Mouse (Mus musculus) T-helper 17 cell (primary cell): ENCODE measurements around the gene Ica1l.

Experiments used
- in situ Hi-C, 2 experiments: fragments of 300-600 bp; cut with MboI, MseI; formaldehyde crosslinking; loops; 1 replicate in 1 of 2; 2 replicates in 1 of 2; pipeline ENCODE4 v1.15.1; 2025; ENCODE audit warnings: high pct_unique_total_duplicates in 2 of 2

Gene Ica1l

DNA sequence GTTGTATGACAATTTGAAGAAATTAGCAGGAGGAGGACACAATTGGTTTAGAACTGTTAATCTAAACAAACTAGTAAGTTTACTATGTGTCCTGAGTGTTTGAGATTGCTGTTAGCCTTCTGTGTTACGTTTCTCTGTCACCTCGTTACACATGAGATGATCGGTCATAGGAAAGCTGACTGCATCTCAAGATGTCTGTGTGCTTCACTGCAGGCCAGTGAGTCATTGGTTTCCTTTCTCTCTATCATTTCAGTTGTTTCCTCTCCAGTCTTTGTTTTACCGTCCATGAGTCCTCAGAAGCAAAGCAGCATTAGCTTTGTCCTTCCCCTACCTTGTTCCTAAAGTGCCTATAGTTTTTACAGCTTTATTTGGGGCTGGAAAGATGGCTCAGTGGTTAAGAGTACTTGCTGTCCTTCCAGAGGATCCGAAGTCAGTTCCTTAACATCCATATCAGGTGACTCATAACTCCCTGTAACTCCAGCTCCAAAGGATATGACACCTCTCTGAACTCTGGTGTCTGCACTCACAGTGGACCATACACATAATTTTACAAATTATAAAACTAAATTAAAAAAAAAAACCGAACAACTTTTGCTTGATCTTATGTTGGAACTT lies 76.7 kb downstream of the Ica1l start:
- in situ Hi-C loops = no loop called here

DNA sequence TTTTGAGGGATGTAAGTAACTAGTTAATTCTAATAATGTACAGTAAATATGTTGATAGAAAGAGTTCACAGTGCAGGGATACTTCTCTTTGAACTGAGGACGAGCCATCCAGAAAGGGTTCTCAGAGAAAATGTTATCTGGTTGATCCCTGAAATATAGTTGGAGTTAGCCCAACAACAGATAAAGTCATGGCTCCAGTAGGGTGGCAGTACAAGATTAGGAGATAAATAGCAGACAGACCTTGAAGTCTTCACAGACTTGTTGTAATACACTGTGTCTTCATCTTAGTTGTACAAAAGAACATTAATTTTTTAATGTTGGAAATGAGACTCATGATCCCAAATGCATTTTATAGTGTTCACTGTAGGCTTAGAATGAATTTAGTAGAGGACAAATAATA lies 83.0 kb downstream of the Ica1l start:
- in situ Hi-C loops = loop anchor here in 1 of 2 experiments (5.0 kb wide), 1 partner anchor 33 kb away; no protein-coding TSS in a partner anchor

DNA sequence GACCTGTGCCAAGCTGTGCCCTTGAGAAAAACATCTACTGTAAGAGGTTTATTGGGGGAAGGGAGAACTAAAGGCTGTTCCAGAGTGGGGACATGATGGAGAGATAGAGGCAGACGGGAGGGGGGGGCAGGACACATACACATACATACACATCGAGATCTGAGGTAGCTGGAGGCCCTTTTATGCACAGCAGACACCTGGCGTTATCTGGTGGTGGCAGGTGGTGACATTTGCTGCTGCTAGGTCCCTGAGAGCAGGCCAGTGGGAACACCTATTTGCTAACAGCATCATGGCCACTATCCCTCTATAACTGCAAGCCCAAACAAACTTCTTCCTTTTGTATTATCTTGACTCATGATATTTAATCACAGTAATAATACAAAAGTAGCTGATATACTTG lies 85.8 kb downstream of the Ica1l start:
- in situ Hi-C loops = no loop called here

DNA sequence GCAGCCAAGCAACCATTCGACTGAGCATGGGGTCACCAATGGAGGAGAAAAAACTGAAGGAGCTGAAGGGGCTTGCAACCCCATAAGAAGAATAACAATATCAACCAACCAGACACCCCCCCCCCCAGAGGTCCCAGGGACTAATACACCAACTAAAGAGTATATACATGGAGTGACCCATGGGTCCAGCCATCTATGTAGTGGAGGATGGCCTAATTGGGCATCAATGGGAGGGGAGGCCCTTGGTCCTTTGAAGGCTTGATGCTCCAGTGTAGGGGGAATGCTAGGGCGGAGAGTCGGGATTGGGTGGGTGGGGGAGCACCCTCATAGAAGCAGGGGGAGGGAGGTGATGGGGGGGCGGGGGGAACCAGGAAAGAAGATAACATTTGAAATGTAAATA lies 95.5 kb downstream of the Ica1l start:
- in situ Hi-C loops = no loop called here

DNA sequence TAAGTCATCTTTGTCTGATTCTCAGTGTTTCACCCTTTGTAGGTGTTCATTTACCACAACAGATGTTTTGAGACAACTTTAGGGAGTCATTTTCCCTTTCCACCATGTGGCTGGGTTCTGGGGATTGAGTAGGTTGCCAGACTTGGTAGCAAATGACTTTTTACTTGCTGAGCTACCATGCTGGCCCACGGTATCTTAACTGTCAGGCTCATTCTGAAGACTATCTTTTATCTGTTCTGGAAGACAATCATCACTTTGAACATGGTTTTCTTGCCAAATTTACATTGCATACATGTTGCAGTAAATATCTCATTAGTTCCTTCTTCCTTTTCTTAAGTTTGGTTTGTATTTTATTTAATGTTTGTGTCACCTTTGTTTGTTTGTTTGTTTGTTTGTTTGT lies 97.0 kb downstream of the Ica1l start:
- in situ Hi-C loops = no loop called here

DNA sequence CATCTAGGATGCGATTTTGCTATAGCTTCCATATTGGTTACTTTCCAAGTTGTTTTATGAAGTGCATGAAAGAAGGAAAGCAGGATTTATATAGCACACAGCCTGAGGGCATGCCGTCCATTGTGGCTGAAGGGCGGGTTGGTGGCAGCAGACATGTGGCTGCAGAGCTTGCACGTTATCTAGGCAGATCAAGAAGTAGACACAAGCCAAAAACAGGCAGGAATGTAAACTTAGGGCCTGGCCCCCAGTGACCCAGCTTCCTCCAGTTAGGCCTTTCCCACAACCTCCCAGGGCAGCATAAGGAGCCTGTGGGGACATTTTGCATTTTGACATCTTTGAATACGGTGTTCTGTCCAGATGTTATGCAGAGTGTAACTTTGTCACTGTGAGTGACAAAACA lies 99.2 kb downstream of the Ica1l start:
- in situ Hi-C loops = no loop called here

DNA sequence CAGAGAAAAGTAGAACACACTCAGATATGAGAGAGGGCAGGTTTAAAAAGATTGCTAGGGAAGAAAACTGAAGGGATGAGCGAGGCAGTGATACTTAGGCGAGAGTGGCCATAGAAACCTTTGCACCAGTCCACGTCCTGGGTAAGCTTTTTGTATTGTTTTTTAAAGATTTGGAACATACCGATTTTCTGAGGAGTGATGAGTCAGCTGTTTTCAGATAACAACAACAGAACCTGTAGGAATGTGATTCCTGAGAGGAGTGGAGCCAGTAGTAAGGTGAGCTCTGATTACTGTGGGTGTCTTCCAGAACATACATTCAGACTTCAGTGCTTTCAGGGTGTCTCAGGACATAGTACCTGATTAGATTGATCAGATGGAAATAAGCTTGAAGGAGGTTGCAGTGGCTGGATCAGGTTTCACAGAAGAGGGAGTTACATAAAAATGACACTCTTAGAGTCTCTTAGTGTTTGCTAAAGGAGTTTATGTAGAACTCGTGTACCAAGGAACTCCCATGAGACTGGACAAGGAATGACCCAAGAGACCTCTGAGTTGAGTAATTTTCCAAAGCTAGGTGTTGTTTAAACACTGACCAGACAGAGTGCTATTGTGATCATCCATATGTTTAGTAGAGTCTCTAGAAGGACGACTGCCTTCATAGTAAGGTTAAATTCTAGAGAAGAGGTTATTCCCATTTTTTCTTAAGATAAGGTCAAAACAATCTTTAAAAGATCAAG lies 100.8 kb downstream of the Ica1l start:
- in situ Hi-C loops = no loop called here

DNA sequence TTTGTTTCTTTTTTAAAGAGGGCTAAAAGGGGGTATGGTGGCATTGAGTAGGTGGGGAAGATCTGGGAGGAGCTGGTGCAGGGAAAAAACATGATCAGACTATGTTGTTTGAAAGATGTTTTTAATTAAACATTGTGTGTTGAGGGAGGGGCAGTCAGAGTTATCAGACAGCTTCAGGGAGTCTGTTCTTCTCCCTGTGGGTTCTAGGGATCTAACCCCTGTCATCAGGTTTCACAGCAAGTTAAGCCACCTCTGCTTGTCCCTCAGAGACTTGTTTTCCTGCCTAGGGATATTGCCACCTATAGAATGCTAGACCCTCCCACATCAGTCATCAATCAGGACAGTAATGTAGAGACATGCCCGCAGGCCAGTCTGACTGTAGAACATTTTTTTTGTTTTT lies 101.9 kb downstream of the Ica1l start:
- in situ Hi-C loops = no loop called here

DNA sequence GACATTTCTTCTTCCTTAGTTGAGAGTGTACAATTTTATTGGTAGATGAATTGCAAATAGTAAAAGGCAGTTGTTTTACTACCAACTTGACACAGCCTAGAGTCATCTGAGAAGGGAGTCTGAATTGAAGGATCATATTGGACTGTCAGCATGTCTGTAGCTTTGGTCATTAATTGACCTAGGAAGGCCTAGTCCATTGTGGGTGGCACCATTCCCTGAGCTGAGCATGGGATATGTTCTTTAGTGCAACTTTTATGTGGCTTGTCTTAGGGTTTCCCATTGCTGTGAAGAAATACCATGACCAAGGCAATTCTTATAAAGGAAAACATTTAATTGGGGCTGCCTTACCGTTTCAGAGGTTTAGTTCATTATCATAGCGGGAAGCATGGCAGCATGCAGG lies 110.0 kb downstream of the Ica1l start:
- in situ Hi-C loops = no loop called here
